Mouse (Mus musculus) heart, embryonic 15.5 days (tissue): ENCODE results near the gene Yipf7. TPM values are rescaled to one million over a fixed set of nuclear protein-coding genes. Genes with fewer than 3 reads are reported as not detected.

Source experiments
- ATAC-seq: fragments of 200-750 bp; cut with Nextera tagmentation; replicated peaks from 2 replicates; pipeline ENCODE4 v1.8.0; 2017; ENCODE audit warnings: low read depth, moderate TSS enrichment; ENCODE audit not compliant: insufficient number of reproducible peaks, insufficient read depth, low FRiP score
- H3K27ac ChIP-seq: fragments of 300-500 bp; sonication (generic); 2 replicates; pipeline ENCODE4 v1.5.1; 2015; ENCODE audit warnings: mild to moderate bottlenecking, inconsistent platforms
- H3K27me3 ChIP-seq: fragments of 300-500 bp; sonication (generic); 2 replicates; pipeline ENCODE4 v1.6.1; 2015; ENCODE audit warnings: inconsistent platforms
- H3K36me3 ChIP-seq: fragments of 300-500 bp; sonication (generic); 2 replicates; pipeline ENCODE4 v1.6.1; 2015; ENCODE audit warnings: mild to moderate bottlenecking, inconsistent platforms
- H3K4me1 ChIP-seq: fragments of 300-500 bp; sonication (generic); replicated peaks from 2 replicates; pipeline ENCODE4 v1.6.1; 2015; ENCODE audit warnings: inconsistent platforms
- H3K4me2 ChIP-seq: fragments of 300-500 bp; sonication (generic); 2 replicates; pipeline ENCODE4 v1.6.1; 2015; ENCODE audit warnings: inconsistent platforms, mild to moderate bottlenecking, moderate library complexity
- H3K4me3 ChIP-seq: fragments of 300-500 bp; sonication (generic); 2 replicates; pipeline ENCODE4 v1.5.1; 2015; ENCODE audit warnings: mild to moderate bottlenecking, inconsistent platforms
- H3K9ac ChIP-seq: fragments of 300-500 bp; sonication (generic); 2 replicates; pipeline ENCODE4 v1.6.1; 2015; ENCODE audit warnings: mild to moderate bottlenecking, inconsistent platforms
- H3K9me3 ChIP-seq: fragments of 300-500 bp; sonication (generic); replicated peaks from 2 replicates; pipeline ENCODE4 v1.6.1; 2016; ENCODE audit warnings: inconsistent platforms
- WGBS: fragments of 180-500 bp; shearing (Covaris S2); methylation state at CpG from one replicate; pipeline ENCODE4 v1.1.7; 2015; ENCODE audit warnings: mixed read lengths; 5-methylcytosine and 5-hydroxymethylcytosine counted together
- polyA plus RNA-seq: library from polyadenylated mRNA; unstranded; fragments of >200 nt; fragmentation: Nextera tagmentation; extraction: Ambion mirVana; gene quantifications from 2 replicates; pipeline ENCODE4 v1.2.1, GENCODE M21; 2015

The Yipf7 gene
- polyA plus RNA-seq, 1 experiment from 2014 or later: 16.4 TPM

GRCm38 (mm10) chr5:69507045-69507444 lies 35.4 kb downstream of the Yipf7 start:
- Histone ChIP-seq H3K9ac (no peak overlapping the region), H3K4me1 (no peaks in the 10 kb centered on the region), H3K27ac (no peak overlapping the region), H3K27me3 (no peaks in the 10 kb centered on the region), H3K36me3 (no peaks in the 10 kb centered on the region), H3K4me3 (no peak overlapping the region), H3K4me2 (no peak overlapping the region), H3K9me3 (no peaks in the 10 kb centered on the region)
- no peak for ATAC-seq
- WGBS: 70% methylated on average over 3 of the region's 3 CpGs

DNA sequence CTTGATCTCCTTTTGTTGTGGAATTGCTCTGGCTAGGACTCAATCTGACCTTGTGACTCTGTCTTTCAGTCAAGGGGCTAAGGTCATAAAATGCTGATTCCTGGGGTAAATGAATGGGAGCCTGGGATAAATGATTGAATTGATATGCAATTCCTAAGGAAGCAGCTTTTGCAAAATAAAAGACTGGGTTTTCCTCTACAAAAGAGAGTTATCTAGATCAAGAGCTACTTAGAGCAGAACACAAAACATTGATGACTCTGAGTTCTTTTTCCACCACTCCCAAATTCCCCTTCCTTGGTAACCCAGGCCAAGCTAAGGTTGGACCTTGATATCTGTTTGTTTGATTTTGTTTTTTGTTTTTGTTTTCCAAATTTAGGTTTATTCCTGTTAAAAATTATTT lies 53.4 kb downstream of the Yipf7 start:
- Histone ChIP-seq H3K9ac (no peak overlapping the region), H3K36me3 (no peaks in the 10 kb centered on the region), H3K4me3 (no peak overlapping the region), H3K9me3 (no peaks in the 10 kb centered on the region), H3K27me3 (no peaks in the 10 kb centered on the region), H3K27ac (no peak overlapping the region), H3K4me2 (no peak overlapping the region), H3K4me1 (no peaks in the 10 kb centered on the region)
- no peak for ATAC-seq

- Histone ChIP-seq H3K4me3 (no peak overlapping the region), H3K27ac (no peak overlapping the region), H3K36me3 (no peaks in the 10 kb centered on the region), H3K9me3 (no peaks in the 10 kb centered on the region), H3K9ac (no peak overlapping the region), H3K27me3 (no peaks in the 10 kb centered on the region), H3K4me1 (peaks cover 3% of the 10 kb centered on the region; the same call in 1 of the 2 replicates), H3K4me2 (no peak overlapping the region)
- 24% methylated on average over 1 of the region's 1 CpGs for WGBS
- peak; percentile 80 for ATAC-seq
These were observed 74.9 kb downstream of the Yipf7 start for GRCm38 (mm10) chr5:69467520-69467919.

Other genes with a start within 250 kb of the Yipf7 start
- 1.5 and 1.6 TPM in 2 replicates for gene Kctd8, start 201.0 kb downstream of the Yipf7 start, polyA plus RNA-seq
- 31.5 and 34.0 TPM in 2 replicates for gene Guf1, start 14.3 kb upstream of the Yipf7 start, polyA plus RNA-seq
- 32.7 and 34.6 TPM in 2 replicates for gene Gnpda2, start 49.7 kb upstream of the Yipf7 start, polyA plus RNA-seq